Mouse (Mus musculus) forebrain, postnatal 0 days (tissue): Measurements from ENCODE around the gene 1600015I10Rik. TPM values are rescaled to one million over a fixed set of nuclear protein-coding genes. Genes with fewer than 3 reads are reported as not detected.

Source experiments
- ATAC-seq: fragments of 200-750 bp; cut with Nextera tagmentation; 2 replicates; pipeline ENCODE4 v1.8.0; 2017; ENCODE audit warnings: mild to moderate bottlenecking, moderate library complexity
- DNase-seq: peaks from one replicate; pipeline ENCODE4 v3.0.0-alpha.2; 2015
- H3K27ac ChIP-seq: fragments of 300-500 bp; sonication (generic); 2 replicates; pipeline ENCODE4 v1.5.1; 2014; ENCODE audit warnings: low read depth, mild to moderate bottlenecking, antibody characterized with exemption, low read length, moderate library complexity, mixed read lengths
- H3K27me3 ChIP-seq: fragments of 300-500 bp; sonication (generic); 2 replicates; pipeline ENCODE4 v1.6.1; 2014; ENCODE audit warnings: mild to moderate bottlenecking, low read length, mixed read lengths; ENCODE audit not compliant: insufficient read depth
- H3K36me3 ChIP-seq: fragments of 300-500 bp; sonication (generic); 2 replicates; pipeline ENCODE4 v1.6.1; 2014; ENCODE audit warnings: mild to moderate bottlenecking, moderate library complexity; ENCODE audit not compliant: insufficient read depth
- H3K4me1 ChIP-seq: fragments of 300-500 bp; sonication (generic); 2 replicates; pipeline ENCODE4 v1.6.1; 2014; ENCODE audit warnings: antibody characterized with exemption; ENCODE audit not compliant: insufficient read depth
- H3K4me2 ChIP-seq: fragments of 300-500 bp; sonication (generic); 2 replicates; pipeline ENCODE4 v1.6.1; 2014; ENCODE audit warnings: low read depth, mild to moderate bottlenecking, moderate library complexity
- H3K4me3 ChIP-seq: fragments of 300-500 bp; sonication (generic); 2 replicates; pipeline ENCODE4 v1.5.1; 2014; ENCODE audit warnings: low read depth, low read length, mixed read lengths
- H3K9ac ChIP-seq: fragments of 300-500 bp; sonication (generic); 2 replicates; pipeline ENCODE4 v1.6.1; 2014; ENCODE audit warnings: mild to moderate bottlenecking
- H3K9me3 ChIP-seq: fragments of 300-500 bp; sonication (generic); 2 replicates; pipeline ENCODE4 v1.6.1; 2016; ENCODE audit warnings: low read length
- CTCF ChIP-seq: sonication (generic); IDR thresholded peaks from 2 replicates; pipeline ENCODE4 v1.5.1; 2016; ENCODE audit warnings: antibody characterized with exemption, control low read depth, low read depth
- WGBS: fragments of 180-500 bp; shearing (Covaris S2); extraction: QIAGEN DNeasy Blood & Tissue Kit; methylation state at CpG from one replicate; pipeline ENCODE4 v1.1.7; 2014; 5-methylcytosine and 5-hydroxymethylcytosine counted together
- polyA plus RNA-seq: library from polyadenylated mRNA; unstranded; fragments of >200 nt; fragmentation: Nextera tagmentation; extraction: Ambion mirVana; gene quantifications from 2 replicates; pipeline ENCODE4 v1.2.1, GENCODE M21; 2015
- total RNA-seq: library from RNA; depleted of rRNA; stranded (reverse); fragments of >200 nt; gene quantifications from 2 replicates; pipeline ENCODE4 v1.2.3, GENCODE M21; 2014; rRNA removed

The 1600015I10Rik gene
- total and polyA plus RNA-seq, 2 experiments from 2014 or later = not detected

DNA sequence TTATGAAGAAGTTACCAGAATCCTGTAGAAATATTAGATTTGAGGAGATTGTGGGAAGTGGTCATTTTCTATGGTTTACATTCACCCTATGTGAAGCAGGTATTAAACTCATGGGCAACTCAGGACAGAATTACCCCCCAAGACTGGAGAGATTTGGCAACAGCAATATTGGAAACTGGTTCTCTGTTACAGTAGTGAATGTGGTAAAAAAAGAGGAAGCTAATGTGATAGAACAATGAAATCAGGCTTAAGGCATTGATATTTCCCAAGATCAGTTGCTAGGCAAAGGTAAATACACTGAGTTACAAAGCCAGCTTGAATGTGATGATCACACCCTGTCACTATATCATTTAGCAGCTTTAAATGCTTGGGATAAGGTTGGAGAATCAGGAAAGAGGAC lies 38.2 kb downstream of the 1600015I10Rik start:
- Histone ChIP-seq H3K9me3 (no peaks in the 10 kb centered on the region), H3K27me3 (no peaks in the 10 kb centered on the region), H3K9ac (no peak overlapping the region), H3K4me2 (no peak overlapping the region), H3K4me1 (no peaks in the 10 kb centered on the region), H3K27ac (no peak overlapping the region), H3K4me3 (no peak overlapping the region), H3K36me3 (no peaks in the 10 kb centered on the region)
- DNase-seq (no peak), ATAC-seq (no peak)
- no peak for TF ChIP-seq CTCF

DNA sequence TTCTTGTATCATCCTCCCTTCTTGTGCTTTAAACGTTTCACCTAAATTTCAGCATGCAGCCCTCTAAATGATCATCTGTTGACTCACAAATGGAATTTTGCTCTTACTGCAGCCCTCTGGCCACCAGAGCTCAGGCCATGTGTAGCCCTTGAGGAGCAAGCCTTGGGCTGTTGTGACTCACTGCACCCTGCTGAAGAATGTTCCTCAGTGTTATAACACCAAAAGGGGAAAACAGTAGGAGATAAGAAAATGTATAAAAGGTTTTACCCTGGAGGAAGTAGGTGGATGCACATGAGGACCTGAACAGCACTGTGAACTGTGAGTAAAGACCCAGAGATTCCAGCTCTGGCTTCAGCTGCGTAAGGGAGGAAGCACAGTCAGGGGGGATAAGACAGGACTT lies 45.0 kb downstream of the 1600015I10Rik start, which contains the start of gene Doxl2:
Doxl2 (plus strand) TSS at position 301 of the 400 bp plus-strand sequence.
- H3K36me3 ChIP-seq = no peaks in the 10 kb centered on the region
- no peaks in the 10 kb centered on the region for H3K9me3 ChIP-seq
- ATAC-seq (no peak), DNase-seq (no peak)
- no peak for TF ChIP-seq CTCF
- 85% methylated on average over 2 of the region's 2 CpGs for WGBS
- no peaks in the 10 kb centered on the region for H3K4me1 ChIP-seq
- H3K9ac ChIP-seq = no peak within 1 kb of the TSS
- no peak within 1 kb of the TSS for H3K27ac ChIP-seq
- H3K27me3 ChIP-seq = no peaks in the 10 kb centered on the region
- H3K4me2 ChIP-seq = no peak within 1 kb of the TSS
- H3K4me3 ChIP-seq = no peak within 1 kb of the TSS

DNA sequence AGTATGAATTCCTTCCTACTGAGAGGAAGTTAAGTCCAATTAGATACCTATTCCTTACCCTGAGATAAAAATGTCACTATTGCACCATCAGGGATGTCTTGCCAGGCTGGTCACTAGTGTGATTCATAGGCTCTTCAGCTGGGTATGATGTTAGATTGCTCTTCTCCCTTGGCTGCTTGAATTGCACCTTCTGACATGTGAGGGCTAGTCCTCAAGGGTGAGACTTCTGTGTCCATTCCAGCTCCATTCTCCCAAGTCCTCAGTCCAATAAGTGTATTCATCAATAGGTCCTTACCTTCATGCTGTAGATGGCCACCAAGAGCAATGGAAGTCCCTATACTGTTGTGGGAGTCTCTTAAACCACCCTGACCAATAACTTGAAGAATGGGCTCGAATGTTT lies 49.9 kb downstream of the 1600015I10Rik start:
- no peak for TF ChIP-seq CTCF
- no peak for DNase-seq

DNA sequence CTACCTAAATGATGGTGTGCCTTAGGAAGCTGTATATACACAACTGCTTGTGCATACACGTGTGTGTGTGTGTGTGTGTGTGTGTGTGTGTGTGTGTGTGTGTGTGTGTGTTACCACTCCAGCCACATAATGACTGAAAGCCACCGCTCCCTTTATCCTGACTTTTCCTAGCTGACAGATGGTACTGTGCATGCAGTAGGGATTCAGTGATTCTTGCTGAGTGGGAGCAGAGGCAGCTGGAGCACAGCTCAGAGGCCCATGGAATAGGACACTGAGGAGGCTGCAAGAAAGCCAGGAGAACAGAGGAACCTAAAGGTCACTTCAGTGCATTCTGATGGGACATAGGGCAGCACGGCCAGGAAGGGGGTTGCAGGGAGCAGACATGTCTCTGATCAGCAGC lies 52.6 kb downstream of the 1600015I10Rik start:
- H3K9me3 ChIP-seq = no peaks in the 10 kb centered on the region
- no peak overlapping the region for H3K27ac ChIP-seq
- no peak overlapping the region for H3K4me3 ChIP-seq
- H3K4me1 ChIP-seq = no peaks in the 10 kb centered on the region
- H3K27me3 ChIP-seq = no peaks in the 10 kb centered on the region
- no peak for ATAC-seq
- H3K36me3 ChIP-seq = no peaks in the 10 kb centered on the region
- H3K4me2 ChIP-seq = no peak overlapping the region
- no peak for TF ChIP-seq CTCF
- no peak for DNase-seq
- no peak overlapping the region for H3K9ac ChIP-seq
- 72% methylated on average over 3 of the region's 3 CpGs for WGBS

More for the DNA sequence above, 49.9 kb downstream of the 1600015I10Rik start:
- H3K4me3 ChIP-seq = no peak overlapping the region
- no peak for ATAC-seq
- no peaks in the 10 kb centered on the region for H3K9me3 ChIP-seq
- H3K4me1 ChIP-seq = no peaks in the 10 kb centered on the region
- WGBS = 51% methylated on average over 1 of the region's 1 CpGs
- no peak overlapping the region for H3K9ac ChIP-seq
- H3K36me3 ChIP-seq = no peaks in the 10 kb centered on the region
- H3K27ac ChIP-seq = no peak overlapping the region
- H3K27me3 ChIP-seq = no peaks in the 10 kb centered on the region
- H3K4me2 ChIP-seq = no peak overlapping the region

Other genes with a start within 250 kb of the 1600015I10Rik start
- 0.52 and 2.1 TPM in 2 replicates for gene Gimap4, start 245.3 kb upstream of the 1600015I10Rik start, total RNA-seq
- gene Gimap4, start 245.3 kb upstream of the 1600015I10Rik start, polyA plus RNA-seq = 0.48 and 0.70 TPM in 2 replicates
- gene Gimap6, start 221.7 kb upstream of the 1600015I10Rik start, total RNA-seq = 6.5 and 6.6 TPM in 2 replicates
- 5.8 and 6.5 TPM in 2 replicates for gene Gimap6, start 221.7 kb upstream of the 1600015I10Rik start, polyA plus RNA-seq
- not detected in 2 replicates for gene Gm28053, start 211.3 kb upstream of the 1600015I10Rik start, total RNA-seq
- 0.57 TPM in 1 of 2 replicates, not detected in the other for gene Gm28053, start 211.3 kb upstream of the 1600015I10Rik start, polyA plus RNA-seq
- not detected in 2 replicates for gene Gimap7, start 211.3 kb upstream of the 1600015I10Rik start, total RNA-seq
- not detected in 2 replicates for gene Gimap7, start 211.3 kb upstream of the 1600015I10Rik start, polyA plus RNA-seq
- gene Gimap1, start 190.8 kb upstream of the 1600015I10Rik start, total RNA-seq = 1.3 TPM in 2 replicates
- 3.4 and 3.8 TPM in 2 replicates for gene Gimap1, start 190.8 kb upstream of the 1600015I10Rik start, polyA plus RNA-seq
- 0.62 and 1.4 TPM in 2 replicates for gene Gimap5, start 183.7 kb upstream of the 1600015I10Rik start, total RNA-seq
- gene Gimap5, start 183.7 kb upstream of the 1600015I10Rik start, polyA plus RNA-seq = 1.7 and 3.7 TPM in 2 replicates
- not detected in 2 replicates for gene Gimap3, start 159.0 kb upstream of the 1600015I10Rik start, total RNA-seq
- not detected in 2 replicates for gene Gimap3, start 159.0 kb upstream of the 1600015I10Rik start, polyA plus RNA-seq
- gene Tmem176a, start 89.0 kb upstream of the 1600015I10Rik start, total RNA-seq = 15.4 and 19.7 TPM in 2 replicates
- gene Tmem176a, start 89.0 kb upstream of the 1600015I10Rik start, polyA plus RNA-seq = 18.3 and 24.5 TPM in 2 replicates
- gene Tmem176b, start 88.4 kb upstream of the 1600015I10Rik start, total RNA-seq = 36.7 and 47.1 TPM in 2 replicates
- 75.3 and 103 TPM in 2 replicates for gene Tmem176b, start 88.4 kb upstream of the 1600015I10Rik start, polyA plus RNA-seq
- gene Aoc1, start 57.0 kb upstream of the 1600015I10Rik start, total RNA-seq = 1.6 TPM in 1 of 2 replicates, not detected in the other
- gene Aoc1, start 57.0 kb upstream of the 1600015I10Rik start, polyA plus RNA-seq = 0.20 TPM in 1 of 2 replicates, not detected in the other
- gene Doxl2, start 45.1 kb downstream of the 1600015I10Rik start, total RNA-seq = not detected in 2 replicates
- not detected in 2 replicates for gene Doxl2, start 45.1 kb downstream of the 1600015I10Rik start, polyA plus RNA-seq
- gene Svs1, start 57.0 kb downstream of the 1600015I10Rik start, total RNA-seq = not detected in 2 replicates
- not detected in 2 replicates for gene Svs1, start 57.0 kb downstream of the 1600015I10Rik start, polyA plus RNA-seq
- 0.92 and 1.6 TPM in 2 replicates for gene Gpnmb, start 106.7 kb downstream of the 1600015I10Rik start, total RNA-seq
- gene Gpnmb, start 106.7 kb downstream of the 1600015I10Rik start, polyA plus RNA-seq = 1.4 and 1.8 TPM in 2 replicates
- 25.5 and 28.0 TPM in 2 replicates for gene Malsu1, start 143.9 kb downstream of the 1600015I10Rik start, total RNA-seq
- gene Malsu1, start 143.9 kb downstream of the 1600015I10Rik start, polyA plus RNA-seq = 87.3 and 108 TPM in 2 replicates